Mouse (Mus musculus) layer of hippocampus, adult 18-20 months (tissue): ENCODE results near the gene Rsad1. TPM values are rescaled to one million over a fixed set of nuclear protein-coding genes. Genes with fewer than 3 reads are reported as not detected.
A peak's percentile ranks its signal among the peaks of the same experiment; 100 is the strongest.

Experiments used
- DNase-seq, 2 experiments: peaks; one replicate each; pipeline ENCODE4 v3.0.0; 2022; ENCODE audit warnings: low spot score in 2 of 2
- total RNA-seq, 2 experiments: library from RNA; stranded (reverse); gene quantifications; 2 replicates each; pipeline ENCODE4 v1.2.3; 2021

Gene Rsad1
- total RNA-seq, 2 experiments from 2014 or later, result 8.9 to 9.7 TPM

DNA sequence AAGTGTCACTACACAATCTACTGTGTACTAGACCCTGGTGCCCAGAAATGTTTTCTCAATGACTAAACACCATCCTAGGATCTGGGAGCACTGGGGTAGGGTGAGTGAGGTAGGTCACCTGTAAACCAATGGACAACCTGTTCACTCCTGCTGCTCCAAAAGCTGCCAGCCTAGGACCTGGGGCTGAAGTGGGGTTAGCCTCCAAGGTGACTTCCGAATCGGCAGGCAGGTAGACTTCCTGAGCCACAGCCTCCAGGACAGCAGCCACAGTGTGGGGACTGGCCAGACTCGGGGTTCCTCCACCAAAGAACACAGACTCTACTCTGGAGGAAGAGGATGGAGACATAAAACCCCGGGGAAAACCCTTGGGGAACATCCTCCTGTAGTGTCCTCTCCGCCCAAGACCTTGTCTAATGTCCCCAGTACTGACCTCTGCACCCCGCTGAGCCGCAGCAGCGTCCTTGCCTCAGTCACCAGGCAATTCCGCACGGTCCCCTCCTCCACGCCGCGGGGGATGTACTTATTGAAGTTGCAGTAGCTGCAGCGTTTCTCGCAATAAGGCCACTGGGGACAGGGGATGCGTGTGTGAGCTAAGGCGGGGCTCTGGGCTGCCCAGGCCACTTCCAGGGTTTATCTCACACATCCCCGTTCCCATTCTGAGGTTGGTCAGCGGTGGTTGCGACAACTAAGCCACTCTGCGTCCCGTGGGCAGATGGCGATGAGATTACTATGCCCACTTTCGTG lies 842 bp downstream of the Rsad1 start:
- DNase-seq, result peak in 1 of 2 experiments; percentile 48

DNA sequence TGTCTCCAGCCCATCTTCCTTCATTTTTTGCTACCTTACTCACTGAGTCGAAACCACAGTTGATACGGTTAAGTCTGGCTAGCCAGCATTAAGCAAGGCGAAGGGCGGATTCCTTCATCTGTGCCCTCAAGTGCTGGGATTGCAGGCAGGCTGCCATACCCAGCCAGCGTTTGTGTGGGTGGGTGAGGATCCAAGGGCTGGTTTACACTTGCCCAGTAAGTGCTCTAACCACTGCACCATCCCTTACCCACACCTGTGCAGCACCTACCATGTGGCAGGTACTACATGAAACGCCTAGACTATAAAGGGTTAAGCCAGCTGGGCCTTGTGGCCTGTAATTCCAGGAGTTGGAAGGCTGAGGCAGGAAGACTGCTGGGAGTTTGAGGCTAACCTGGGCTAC lies 1.8 kb downstream of the Rsad1 start:
- DNase-seq, result no peak

DNA sequence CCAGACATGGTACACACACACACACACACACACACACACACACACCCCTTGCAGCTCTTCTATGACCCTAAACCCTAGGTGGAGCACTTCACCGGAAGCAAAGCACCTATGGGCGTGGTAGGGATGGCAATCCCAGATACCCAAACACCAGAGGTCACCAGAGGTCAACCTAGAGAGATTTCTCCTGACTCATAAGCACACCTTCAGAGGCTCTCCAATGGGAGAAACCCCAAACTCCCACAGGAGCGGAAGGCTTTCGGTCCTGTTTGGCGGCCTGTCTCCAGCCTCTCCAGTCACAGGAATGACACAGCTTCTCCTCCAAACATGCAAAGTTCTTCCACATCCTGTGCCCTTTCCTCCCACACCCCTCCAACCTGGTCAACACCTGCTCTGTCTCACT lies 2.7 kb downstream of the Rsad1 start:
- DNase-seq, result no peak

DNA sequence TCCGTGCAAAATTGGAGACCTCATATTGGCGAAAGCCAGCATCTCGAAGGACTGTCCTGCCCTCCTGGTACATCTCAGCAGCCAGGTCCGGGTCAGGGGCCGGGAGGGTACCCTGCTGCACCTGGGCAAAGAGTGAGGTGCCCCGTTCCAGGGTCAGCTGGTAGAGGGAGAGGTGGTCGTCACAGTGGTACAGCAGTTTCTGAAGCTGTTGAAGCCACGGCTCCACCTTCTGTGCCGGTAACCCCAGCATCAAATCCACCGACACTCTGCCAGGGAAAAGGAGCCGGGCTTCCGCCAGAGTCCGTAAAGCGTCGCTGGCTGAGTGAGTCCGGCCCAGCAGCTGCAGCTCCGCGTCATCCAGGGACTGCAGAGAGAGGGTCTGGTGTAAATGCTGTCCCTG lies 4.6 kb downstream of the Rsad1 start:
- peak in 1 of 2 experiments; percentile 14 for DNase-seq

DNA sequence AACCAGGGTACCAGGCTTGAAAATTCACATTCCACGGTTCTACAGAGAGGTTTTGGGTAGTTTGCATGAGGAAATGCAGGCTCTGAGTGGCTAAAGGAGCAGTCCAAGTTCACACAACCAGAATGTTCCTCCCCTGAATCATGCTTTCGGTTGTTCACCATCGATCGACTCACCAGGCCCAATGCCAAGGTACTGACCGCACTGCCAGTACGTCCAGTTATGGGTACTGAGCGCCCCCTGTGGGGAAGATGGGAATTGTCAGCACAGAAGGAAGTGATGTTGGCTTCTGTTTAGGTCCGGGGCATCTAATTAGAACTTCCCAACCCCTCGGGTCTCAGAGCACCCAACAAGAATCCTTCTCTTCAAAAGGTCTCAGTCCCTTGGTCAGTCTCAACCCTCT lies 5.1 kb downstream of the Rsad1 start:
- peak; percentile 67 to 94 for DNase-seq

DNA sequence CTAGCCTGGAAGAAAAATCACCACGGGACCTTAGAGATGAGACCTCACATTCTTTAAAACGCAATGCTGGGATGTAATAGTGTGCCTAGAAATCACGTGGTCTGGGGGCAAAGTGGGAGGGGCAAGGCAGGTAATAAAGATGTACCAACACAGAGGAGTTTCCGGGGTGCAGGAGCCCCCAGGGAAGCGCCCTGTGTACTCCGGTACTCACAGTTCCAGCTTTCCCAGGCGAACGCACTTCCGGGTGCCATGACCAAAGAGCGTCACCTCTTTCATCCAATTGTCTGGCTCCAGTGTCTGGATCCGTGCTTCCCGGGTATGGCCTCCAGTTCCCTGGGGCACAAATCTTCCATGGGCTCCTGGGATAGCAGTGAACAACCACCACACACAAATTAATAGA lies 5.7 kb downstream of the Rsad1 start:
- no peak for DNase-seq

DNA sequence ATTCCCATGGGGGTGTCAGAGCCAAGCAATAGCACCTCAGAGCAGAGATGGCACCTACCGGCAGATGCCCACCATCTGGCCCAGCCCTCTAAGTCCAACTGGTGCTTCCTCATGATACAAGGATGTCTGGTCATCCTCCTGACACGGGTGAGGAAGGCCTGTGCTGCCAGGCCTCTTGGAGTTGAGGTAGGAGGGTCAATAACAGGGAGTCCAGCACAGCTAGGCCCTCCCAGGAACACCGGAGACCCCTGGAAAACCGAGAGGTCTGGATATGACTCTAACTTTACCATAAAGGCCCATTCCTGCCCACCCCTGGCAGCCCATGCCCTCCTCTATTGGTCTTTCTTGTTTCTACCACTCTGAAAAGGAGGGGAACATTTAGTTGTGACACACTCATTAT lies 6.7 kb downstream of the Rsad1 start:
- no peak for DNase-seq

DNA sequence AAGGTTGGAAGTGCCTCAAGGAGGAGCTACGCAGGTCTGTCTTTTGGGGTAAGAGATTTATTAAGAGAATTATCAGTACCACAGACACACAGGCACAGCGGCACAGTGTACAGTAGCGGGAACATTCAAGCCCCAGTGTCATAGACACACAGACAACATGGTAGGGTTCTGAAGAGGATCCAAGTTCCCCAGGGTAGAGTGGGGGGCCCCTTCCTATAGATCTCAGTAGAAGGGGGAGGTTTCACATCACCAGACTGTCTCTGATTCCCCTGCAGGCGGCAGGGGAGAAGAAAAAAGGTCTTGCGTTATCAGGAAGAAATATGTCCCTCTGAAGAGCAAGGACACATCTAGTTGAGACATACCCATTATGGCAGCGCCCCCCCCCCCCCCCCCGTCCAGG lies 9.3 kb downstream of the Rsad1 start:
- DNase-seq, result no peak

DNA sequence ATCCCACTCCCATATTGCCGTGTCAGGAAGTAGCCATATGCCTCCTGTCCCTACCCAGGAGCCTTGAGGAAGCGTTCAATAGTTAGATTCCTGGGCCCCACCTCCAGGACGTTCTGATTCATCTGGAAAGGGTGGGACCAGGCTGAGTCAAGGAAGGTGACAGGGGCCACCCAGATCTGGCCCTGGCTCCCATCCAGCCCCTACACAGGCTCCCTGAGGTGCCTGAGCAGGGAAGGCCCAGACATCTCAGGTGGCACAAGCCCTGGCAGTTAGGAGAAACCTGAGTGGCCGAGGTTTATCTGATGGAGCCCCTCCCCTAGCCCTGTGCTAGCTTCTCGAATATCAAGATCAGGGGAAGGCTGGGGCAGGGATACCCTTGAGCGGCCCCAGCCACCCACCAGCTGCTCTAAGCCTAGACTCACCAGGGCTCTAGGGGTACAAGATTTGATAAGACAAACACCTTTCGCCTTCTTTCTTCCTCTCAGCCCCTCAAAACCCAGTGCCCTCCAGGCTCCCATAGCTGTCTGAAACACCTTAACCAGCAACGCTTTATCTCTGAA lies 10.2 kb downstream of the Rsad1 start:
- no peak for DNase-seq

DNA sequence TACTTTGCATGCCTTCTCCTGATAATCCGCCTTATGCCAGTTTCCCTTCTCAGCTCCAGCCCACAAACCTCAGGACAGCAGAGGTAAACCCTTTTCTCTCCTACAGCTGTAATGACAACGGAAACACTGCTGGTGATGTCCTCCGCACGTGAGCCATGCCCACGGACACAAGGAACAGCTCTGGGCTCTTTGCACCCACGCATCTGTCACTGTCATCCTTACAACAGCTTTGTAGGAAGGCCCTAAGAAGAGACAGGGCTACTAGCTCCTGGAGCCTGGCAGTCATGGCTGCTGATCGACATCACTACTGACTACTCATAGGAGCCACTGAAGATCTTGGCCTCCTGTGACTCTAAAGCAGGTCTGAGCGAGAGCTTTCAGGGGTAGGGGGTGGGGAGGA lies 15.9 kb downstream of the Rsad1 start:
- no peak for DNase-seq

DNA sequence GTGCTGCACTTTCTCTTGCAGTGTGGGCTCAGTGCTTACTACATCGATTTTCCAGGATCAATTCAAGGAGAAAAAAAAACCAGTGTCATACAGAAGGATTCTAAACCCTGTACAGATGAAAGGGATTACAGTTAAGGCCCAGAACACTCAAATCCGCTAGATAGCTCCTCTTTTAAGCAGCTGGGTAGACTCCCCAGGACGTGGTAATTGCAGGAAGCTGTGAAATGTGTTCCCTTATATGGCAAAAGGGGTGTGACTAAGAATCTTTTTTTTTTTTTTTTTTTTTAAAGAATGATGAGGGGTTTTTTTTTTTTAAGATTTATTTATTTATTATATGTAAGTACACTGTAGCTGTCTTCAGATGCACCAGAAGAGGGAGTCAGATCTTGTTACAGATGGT lies 20.2 kb downstream of the Rsad1 start:
- DNase-seq, result no peak

DNA sequence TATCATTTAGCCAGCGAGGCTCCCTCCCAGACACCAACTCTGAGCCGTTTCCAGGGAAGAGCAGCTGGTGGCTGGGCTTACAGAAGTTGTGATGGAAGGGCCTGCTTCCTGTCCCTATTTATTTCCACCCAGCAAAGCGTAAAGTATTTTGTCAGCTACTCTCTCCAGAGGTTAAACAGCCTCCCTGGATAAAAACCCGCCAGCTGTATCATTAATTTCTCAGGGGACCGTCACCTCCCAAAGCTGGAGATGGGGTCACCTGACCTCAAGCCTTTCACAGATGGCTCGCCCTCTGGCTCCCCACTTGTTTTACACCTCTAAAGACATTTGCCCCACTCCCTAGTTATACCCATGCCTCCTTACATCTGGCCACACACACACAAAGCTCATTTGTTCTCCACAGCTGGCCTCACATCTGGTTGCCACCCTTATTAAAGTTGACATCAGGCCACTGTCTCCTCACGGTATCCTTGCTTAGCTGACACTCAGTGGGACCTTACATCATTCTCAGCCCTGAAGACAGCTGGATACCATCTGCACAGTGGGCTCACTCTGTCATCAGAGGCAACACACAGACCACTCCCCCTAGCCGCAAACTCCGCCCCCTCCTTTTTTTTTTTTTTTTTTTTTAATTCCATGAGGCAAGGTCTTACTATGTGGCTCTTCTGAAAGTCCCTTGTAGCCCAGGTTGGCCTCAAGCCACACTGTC lies 22.7 kb downstream of the Rsad1 start:
- DNase-seq, result no peak

DNA sequence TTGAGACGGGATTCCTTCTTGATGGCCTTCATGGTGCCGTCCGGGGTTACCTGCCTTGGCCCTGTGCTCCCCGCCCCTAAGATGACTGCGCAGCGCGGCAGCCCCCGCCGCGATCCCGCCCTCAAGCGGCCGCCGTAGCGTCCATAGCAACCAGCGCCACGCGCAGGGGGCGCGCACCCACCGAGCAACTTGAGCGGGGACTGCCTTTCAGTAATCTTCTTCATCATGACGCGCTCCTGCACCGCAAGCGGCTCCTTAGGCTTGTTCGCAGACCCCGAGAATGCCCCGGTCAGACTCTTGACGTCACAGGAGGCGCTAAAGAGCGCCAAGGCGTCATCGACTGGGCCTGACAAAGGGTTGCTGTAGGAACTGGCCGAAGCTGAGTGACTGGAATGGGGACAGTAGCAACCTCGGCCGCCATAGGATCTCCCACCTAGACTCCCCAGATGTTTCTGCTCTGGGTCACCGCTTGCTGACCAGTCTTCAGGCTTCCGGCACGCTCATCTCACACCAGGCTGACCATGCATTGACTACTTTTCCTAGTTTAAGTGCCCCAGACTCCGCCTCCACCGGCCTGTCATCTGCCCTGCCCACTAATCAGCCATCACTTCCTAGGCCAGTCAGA lies 27.7 kb downstream of the Rsad1 start, which contains the start of gene Mycbpap:
Gene Mycbpap (minus strand): TSS at position 524 of the 625 bp plus-strand sequence.
- peak; percentile 28 to 51 for DNase-seq

DNA sequence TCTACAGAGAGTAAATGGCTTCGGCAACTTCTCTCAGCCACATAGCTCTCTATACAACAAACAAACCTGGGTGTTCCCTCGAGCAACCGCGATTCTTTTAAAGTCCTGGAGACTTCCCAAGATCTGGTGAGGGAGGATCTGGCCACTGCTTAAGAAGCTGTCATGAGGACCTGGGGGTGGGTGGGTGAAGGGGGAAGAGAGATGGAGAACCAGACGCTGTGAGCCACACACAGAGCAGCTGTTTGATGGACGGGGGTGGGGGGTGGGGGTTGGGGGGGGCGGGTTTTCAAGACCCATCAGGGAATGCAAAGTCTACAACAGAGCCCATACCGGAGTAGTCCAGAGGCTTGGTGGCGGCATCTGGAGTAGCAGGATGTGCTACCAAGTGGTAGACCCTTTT lies 35.6 kb downstream of the Rsad1 start:
- DNase-seq, result no peak

DNA sequence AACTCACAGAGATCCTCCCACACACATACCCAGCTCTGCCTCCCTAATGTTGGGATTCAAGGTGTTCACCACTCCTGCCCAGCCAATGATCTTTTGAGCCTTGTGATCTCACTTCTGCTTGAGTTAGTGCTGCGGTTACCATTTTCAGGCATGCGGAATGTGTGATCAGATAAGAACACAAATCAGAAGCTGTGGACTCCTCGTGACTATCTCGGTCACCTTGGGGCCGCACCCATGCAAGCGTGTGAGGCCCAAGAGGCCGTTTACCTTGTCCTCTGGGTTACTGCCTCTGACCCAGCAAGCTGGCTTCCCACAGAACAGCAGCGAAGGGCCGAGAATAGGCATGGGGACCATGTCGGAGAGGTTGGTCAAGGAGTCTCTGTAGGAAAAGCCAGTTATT lies 40.1 kb downstream of the Rsad1 start:
- no peak for DNase-seq

DNA sequence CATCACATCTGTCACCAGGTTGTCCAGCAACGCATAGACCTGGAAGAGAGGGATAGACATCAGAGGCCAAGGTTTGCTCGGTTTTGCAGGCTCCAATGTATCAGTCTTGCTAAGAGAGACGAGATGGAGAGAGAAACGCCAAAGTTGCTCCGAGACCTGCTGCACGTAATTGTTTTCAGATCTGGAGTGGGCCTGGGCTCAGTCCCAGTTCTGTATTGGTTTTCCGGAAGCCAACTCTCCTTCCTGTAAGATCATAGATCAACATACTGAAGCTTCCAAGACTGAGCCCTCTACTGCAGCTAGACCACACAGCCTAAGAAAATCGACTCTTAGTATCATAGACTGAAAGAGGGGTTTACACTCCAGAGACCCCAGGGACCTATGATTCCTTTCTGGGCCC lies 47.6 kb downstream of the Rsad1 start:
- DNase-seq, result no peak

DNA sequence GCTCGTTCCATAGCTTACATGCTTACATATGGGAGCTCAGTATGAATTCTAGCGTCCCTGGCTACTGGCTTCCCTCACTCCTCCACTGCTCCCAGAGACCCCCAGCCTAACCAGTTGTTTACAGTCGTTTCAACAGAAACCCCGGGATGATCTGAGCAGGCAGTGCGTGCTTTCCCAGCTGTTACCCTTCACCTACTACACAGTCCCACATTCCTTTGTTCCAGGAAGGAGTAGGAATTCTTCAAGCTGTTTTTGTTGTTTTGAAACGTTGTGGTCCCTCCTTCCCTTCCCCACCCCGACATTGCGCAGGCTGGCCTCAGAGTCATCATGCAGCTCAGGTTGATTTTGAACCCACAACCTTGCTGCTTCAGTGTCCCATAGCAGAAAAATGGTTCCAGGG lies 48.7 kb downstream of the Rsad1 start:
- no peak for DNase-seq

DNA sequence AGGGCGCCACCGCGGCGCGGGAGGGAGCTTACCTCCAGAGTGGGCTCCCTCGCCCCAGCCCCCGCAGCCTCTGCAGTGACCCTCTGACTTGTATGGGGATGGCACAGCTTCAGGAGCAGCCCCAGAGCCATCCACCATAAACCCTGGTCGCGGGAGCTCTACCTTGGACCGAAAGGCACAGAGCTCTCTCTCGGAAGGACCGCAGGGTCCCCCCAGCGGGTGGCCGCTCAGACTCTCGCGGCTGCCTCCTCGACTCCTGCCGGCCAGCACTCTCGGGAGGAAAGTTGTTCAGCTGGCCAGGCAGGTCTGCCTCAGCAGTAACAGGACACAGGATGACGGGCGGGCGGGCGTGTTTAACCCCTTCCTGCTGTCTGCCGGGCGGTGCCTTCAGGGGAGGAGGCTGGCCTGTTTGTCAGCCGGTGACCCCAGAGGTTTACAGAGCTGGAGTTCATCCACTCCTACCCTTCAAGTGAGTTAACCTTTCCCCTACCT lies 49.3 kb downstream of the Rsad1 start, which contains the start of gene Epn3:
Gene Epn3 (minus strand): TSS at position 314 of the 492 bp plus-strand sequence.
- no peak for DNase-seq

DNA sequence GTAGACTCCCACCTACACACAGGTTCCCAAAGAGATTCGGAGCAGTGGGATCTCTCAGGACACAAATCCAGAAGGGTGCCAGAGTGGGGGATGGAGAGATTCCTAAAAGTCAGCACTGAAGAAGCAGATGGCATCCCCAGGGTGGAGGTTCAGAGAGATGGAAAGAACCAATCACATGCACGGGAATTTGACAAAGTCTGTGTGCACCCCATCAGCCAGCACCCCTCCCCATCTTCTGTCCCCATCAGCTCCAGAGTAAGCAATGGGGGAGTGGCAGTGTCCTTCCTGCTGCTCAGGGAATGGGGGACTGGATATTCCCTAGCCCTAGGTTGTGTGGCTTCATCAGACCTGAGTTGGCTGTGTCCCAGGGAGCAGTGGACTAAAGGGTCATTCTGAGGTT lies 50.0 kb downstream of the Rsad1 start:
- DNase-seq, result peak; percentile 48 to 74

DNA sequence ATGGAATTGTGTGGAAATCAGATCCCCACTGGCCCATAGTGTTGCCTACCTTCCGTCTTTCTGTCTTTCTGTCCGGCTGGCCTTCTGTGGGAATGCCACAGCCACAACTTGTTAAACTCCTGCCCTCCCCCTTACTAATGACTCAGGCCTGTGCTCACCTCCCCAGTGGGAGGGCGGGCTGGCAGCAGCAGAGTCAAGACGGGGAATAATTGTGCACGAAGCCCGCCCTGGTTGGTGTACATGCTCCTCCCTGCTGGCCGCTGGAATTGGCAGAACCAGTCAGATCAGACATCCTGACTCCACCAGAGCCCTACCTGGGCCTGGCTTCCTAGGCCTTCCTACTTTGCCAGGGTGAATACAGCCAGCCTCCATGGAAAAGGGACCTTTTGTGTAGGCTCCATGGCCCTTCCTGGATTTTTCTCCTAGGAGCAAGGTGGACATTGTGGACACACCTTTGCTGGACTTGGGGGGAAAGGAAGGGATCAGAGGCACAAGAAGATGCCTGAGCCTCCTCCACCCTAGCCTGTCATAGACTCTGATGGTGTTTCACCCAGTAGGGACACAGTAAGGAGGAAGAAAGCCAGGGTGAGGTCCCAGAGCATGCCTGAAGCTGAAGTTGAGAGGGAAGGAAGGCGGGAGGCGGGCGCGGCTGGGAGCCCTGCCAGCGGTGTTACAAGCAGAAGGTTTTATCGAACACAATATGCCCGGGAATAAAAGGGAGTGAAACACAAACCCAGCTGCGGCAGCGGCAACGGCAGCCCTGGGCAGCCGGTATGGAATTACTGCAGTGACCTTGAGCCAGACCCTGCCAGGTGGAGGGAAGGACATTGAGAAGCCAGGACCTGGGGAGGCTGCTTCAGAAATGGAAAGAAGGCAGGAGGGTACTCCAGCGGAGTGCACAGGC lies 50.7 kb downstream of the Rsad1 start:
- DNase-seq, result peak; percentile 46 to 70

DNA sequence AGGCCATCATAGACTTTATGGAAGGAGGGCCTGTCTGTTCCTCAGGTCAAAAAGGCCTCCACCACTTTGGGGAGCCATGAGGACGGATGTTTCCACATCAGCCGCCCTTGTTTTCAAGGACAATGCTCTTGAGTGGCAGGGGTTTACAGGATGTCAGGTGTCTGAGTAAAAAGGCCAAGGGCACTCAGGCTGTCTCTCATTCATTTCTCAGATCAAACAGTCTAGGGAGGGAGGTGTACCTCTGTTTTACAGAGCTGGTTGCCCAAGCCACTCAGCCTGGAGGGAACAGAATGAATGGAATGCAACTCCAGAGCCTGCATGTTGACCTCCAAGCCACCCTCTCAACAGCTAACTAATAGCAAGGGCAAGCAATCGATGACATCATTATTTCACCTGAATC lies 53.6 kb downstream of the Rsad1 start:
- no peak for DNase-seq
